Mouse (Mus musculus) olfactory bulb, adult 2 months (tissue): ENCODE results near the gene Tcf7l1. TPM values are rescaled to one million over a fixed set of nuclear protein-coding genes. Genes with fewer than 3 reads are reported as not detected.

Experiments used
- H3K27ac ChIP-seq: fragments of 200-500 bp; 2 replicates; pipeline ENCODE4 v1.5.1; 2012; ENCODE audit warnings: low read depth, low read length; ENCODE audit not compliant: insufficient read depth
- H3K4me1 ChIP-seq: fragments of 200-500 bp; 2 replicates; pipeline ENCODE4 v1.6.1; 2012; ENCODE audit warnings: low read length; ENCODE audit not compliant: control insufficient read depth, insufficient read depth
- H3K4me3 ChIP-seq: fragments of 200-500 bp; 2 replicates; pipeline ENCODE4 v1.5.1; 2012; ENCODE audit warnings: mild to moderate bottlenecking, low read depth, low read length, moderate library complexity; ENCODE audit not compliant: insufficient read depth
- CTCF ChIP-seq: fragments of 200-500 bp; IDR thresholded peaks from 2 replicates; pipeline ENCODE4 v1.5.1; 2012; ENCODE audit warnings: low read depth, mild to moderate bottlenecking, low read length, moderate library complexity; ENCODE audit not compliant: insufficient read depth
- POLR2A ChIP-seq: fragments of 200-500 bp; IDR thresholded peaks from 2 replicates; pipeline ENCODE4 v1.6.1; 2012; ENCODE audit warnings: mild to moderate bottlenecking, low read depth, low read length, moderate library complexity; ENCODE audit not compliant: insufficient read depth
- WGBS: fragments of 180-500 bp; shearing (Covaris S2); methylation state at CpG from one replicate; pipeline ENCODE4 v1.1.7; 2018; 5-methylcytosine and 5-hydroxymethylcytosine counted together
- polyA plus RNA-seq: library from polyadenylated mRNA; stranded (reverse); fragments of >200 nt; gene quantifications from 2 replicates; pipeline ENCODE4 v1.2.4, GENCODE M21; 2012; ENCODE audit warnings: low replicate concordance; ENCODE audit not compliant: missing spikeins, insufficient read depth, insufficient read length

The Tcf7l1 gene
- polyA plus RNA-seq, 1 experiment = not detected

- H3K4me1 ChIP-seq = no peaks in the 10 kb centered on the region
- no peak overlapping the region for H3K27ac ChIP-seq
- no peak overlapping the region for H3K4me3 ChIP-seq
- WGBS = 69% methylated on average over 9 of the region's 9 CpGs
- TF ChIP-seq CTCF (no peak), POLR2A (no peak)
Observed at GRCm38 (mm10) chr6:72813456-72813855, 24.4 kb upstream of the Tcf7l1 start.

- WGBS = 81% methylated on average over 7 of the region's 7 CpGs
- Histone ChIP-seq H3K27ac (no peak overlapping the region), H3K4me3 (no peak overlapping the region), H3K4me1 (no peaks in the 10 kb centered on the region)
- TF ChIP-seq CTCF = no peak
- TF ChIP-seq POLR2A = no peak
Observed at GRCm38 (mm10) chr6:72810248-72810647, 21.2 kb upstream of the Tcf7l1 start.

GRCm38 (mm10) chr6:72809522-72810149 is 20.6 kb upstream of the Tcf7l1 start:
- Histone ChIP-seq H3K4me1 (no peaks in the 10 kb centered on the region), H3K4me3 (no peak overlapping the region), H3K27ac (no peak overlapping the region)
- WGBS = 85% methylated on average over 4 of the region's 4 CpGs
- no peak for TF ChIP-seq CTCF
- TF ChIP-seq POLR2A = no peak

GRCm38 (mm10) chr6:72808342-72808741 is 19.3 kb upstream of the Tcf7l1 start:
- 85% methylated on average over 3 of the region's 3 CpGs for WGBS
- no peak for TF ChIP-seq POLR2A
- TF ChIP-seq CTCF = no peak
- no peak overlapping the region for H3K27ac ChIP-seq
- no peaks in the 10 kb centered on the region for H3K4me1 ChIP-seq
- H3K4me3 ChIP-seq = no peak overlapping the region

- TF ChIP-seq CTCF (no peak), POLR2A (no peak)
- Histone ChIP-seq H3K4me1 (no peaks in the 10 kb centered on the region), H3K27ac (no peak overlapping the region), H3K4me3 (no peak overlapping the region)
- 88% methylated on average over 6 of the region's 6 CpGs for WGBS
Observed at GRCm38 (mm10) chr6:72803669-72804068, 14.6 kb upstream of the Tcf7l1 start.

GRCm38 (mm10) chr6:72802119-72802518 is 13.1 kb upstream of the Tcf7l1 start:
- Histone ChIP-seq H3K27ac (no peak overlapping the region), H3K4me3 (no peak overlapping the region), H3K4me1 (no peaks in the 10 kb centered on the region)
- TF ChIP-seq CTCF (no peak), POLR2A (no peak)
- 84% methylated on average over 6 of the region's 6 CpGs for WGBS

GRCm38 (mm10) chr6:72800641-72801040 is 11.6 kb upstream of the Tcf7l1 start:
- WGBS = 62% methylated on average over 2 of the region's 2 CpGs
- Histone ChIP-seq H3K27ac (no peak overlapping the region), H3K4me1 (no peaks in the 10 kb centered on the region), H3K4me3 (no peak overlapping the region)
- no peak for TF ChIP-seq CTCF
- TF ChIP-seq POLR2A = no peak

- H3K4me3 ChIP-seq = no peak overlapping the region
- no peak for TF ChIP-seq CTCF
- TF ChIP-seq POLR2A = no peak
- H3K27ac ChIP-seq = no peak overlapping the region
- H3K4me1 ChIP-seq = no peaks in the 10 kb centered on the region
Observed at GRCm38 (mm10) chr6:72797763-72798162, 8.7 kb upstream of the Tcf7l1 start.

- no peak for TF ChIP-seq POLR2A
- no peak for TF ChIP-seq CTCF
- no peak overlapping the region for H3K4me3 ChIP-seq
- 71% methylated on average over 16 of the region's 16 CpGs for WGBS
Observed at GRCm38 (mm10) chr6:72795444-72795843, 6.4 kb upstream of the Tcf7l1 start.

GRCm38 (mm10) chr6:72794870-72795269 is 5.8 kb upstream of the Tcf7l1 start:
- TF ChIP-seq CTCF = no peak
- no peak for TF ChIP-seq POLR2A
- Histone ChIP-seq H3K4me1 (no peaks in the 10 kb centered on the region), H3K27ac (no peak overlapping the region), H3K4me3 (no peak overlapping the region)
- 68% methylated on average over 7 of the region's 7 CpGs for WGBS

More at GRCm38 (mm10) chr6:72795444-72795843, 6.4 kb upstream of the Tcf7l1 start:
- Histone ChIP-seq H3K4me1 (no peaks in the 10 kb centered on the region), H3K27ac (no peak overlapping the region)
